12 mouse cellular contexts compared by ENCODE assay signal in the genomic region with DNA sequence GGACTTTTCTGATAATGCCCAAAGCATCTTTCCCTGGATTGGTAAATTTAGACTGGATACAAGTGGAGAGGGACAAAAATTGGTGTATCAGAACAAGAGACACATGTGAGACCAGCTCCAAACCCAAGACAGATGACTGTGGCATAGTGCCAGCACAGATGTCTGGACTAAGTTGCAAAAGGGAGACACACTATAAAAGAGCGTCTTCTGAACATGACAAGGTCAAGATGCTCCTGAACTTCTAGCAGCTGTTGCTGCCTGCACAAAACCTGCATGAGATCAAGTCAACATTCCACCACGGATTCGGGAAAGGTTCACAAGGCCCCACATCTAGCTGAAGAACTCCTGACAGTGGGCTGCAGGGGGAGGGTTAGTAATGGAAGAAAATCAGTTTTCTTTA.
A peak's percentile ranks its signal among the peaks of the same experiment; 100 is the strongest.
DNase-seq lines count a peak whose midpoint lies in the region; ATAC-seq and TF ChIP-seq lines count a peak whose summit lies in the region.
"Had no signal": no experiment of that assay in that cellular context is flagged by ENCODE, and none has a peak within 500 bp of the region (broad histone marks: within the 10 kb centered on the region; RNA-seq: fewer than 3 reads in every experiment).

No protein-coding gene starts in this region.

- 29% methylated on average over 3 of the region's 3 CpGs for WGBS in intestine, embryonic 14.5 days
- WGBS in intestine, postnatal 0 days: 50% methylated on average over 3 of the region's 3 CpGs
- WGBS in thymus, adult 2 months: 87% methylated on average over 3 of the region's 3 CpGs

- H3K27ac ChIP-seq in intestine, embryonic 14.5 days (ENCODE audit: low read depth): no peak overlapping the region; the same call in 1 of the 2 replicates
- no peak overlapping the region for H3K27ac ChIP-seq in intestine, postnatal 0 days (ENCODE audit: low read depth, low read length)
- H3K27ac ChIP-seq in gastrocnemius, adult 2 months: no peak overlapping the region
- H3K27ac ChIP-seq in thymus, adult 2 months (ENCODE audit: control insufficient read depth, insufficient read depth, low read length): no peak overlapping the region

- no peak overlapping the region for H3K9ac ChIP-seq in intestine, embryonic 14.5 days (ENCODE audit: low read length)
- no peak overlapping the region for H3K9ac ChIP-seq in intestine, postnatal 0 days (ENCODE audit: low read depth, low read length)

- TF ChIP-seq POLR2A in thymus, adult 2 months (IDR thresholded peaks at IDR 0.05; ENCODE audit: control insufficient read depth, extremely low read depth, insufficient read depth, low read length, poor library complexity): no peak

- DNase-seq in intestine, embryonic 14.5 days (ENCODE audit: low spot score): peak; percentile 65
- DNase-seq in lung, postnatal 14 days: peak; percentile 24
- no peak for DNase-seq in lung, postnatal 4 days
- DNase-seq in gastrocnemius, adult 2 months: peak; percentile 52
- peak; percentile 56 to 65 for DNase-seq in kidney, postnatal 4 days
- DNase-seq in frontal cortex, adult 2 months (ENCODE audit: extremely low spot score in 1 of 2, low spot score in 1 of 2): no peak
- DNase-seq in thymus, adult 2 months: no peak
- DNase-seq: cerebellum, adult 11-12 months; layer of hippocampus, postnatal 36 days; left cerebral cortex, postnatal 4 days had no signal

- no peak for TF ChIP-seq CTCF in intestine, postnatal 0 days (IDR thresholded peaks at IDR 0.05; ENCODE audit: low read depth)
- no peak for TF ChIP-seq CTCF in gastrocnemius, adult 2 months (IDR thresholded peaks at IDR 0.05)
- no peak for TF ChIP-seq CTCF in thymus, adult 2 months (IDR thresholded peaks at IDR 0.05; ENCODE audit: borderline replicate concordance, control insufficient read depth, extremely low read depth, insufficient read depth, low read length, poor library complexity)

- intact Hi-C loops in gastrocnemius, adult 2 months (cut with DNase I): no loop called here

- H3K27me3 ChIP-seq in intestine, embryonic 14.5 days (replicated peaks; ENCODE audit: control insufficient read depth, insufficient read depth, low read length): no peaks in the 10 kb centered on the region
- no peaks in the 10 kb centered on the region for H3K27me3 ChIP-seq in intestine, postnatal 0 days (replicated peaks; ENCODE audit: control insufficient read depth, insufficient read depth, low read length)
- H3K27me3 ChIP-seq in thymus, adult 2 months (ENCODE audit: control insufficient read depth, insufficient read depth, low read length): no peaks in the 10 kb centered on the region

- peak; percentile 70; the same call in 1 of the 2 replicates for ATAC-seq in intestine, embryonic 14.5 days (replicated peaks; ENCODE audit: low FRiP score, low TSS enrichment, low read depth)
- no peak for ATAC-seq in intestine, postnatal 0 days
- ATAC-seq: forebrain, embryonic 16.5 days had no signal

- H3K36me3 ChIP-seq in intestine, embryonic 14.5 days (ENCODE audit: control insufficient read depth, insufficient read depth, low read length): no peaks in the 10 kb centered on the region
- no peaks in the 10 kb centered on the region for H3K36me3 ChIP-seq in intestine, postnatal 0 days (ENCODE audit: control insufficient read depth, insufficient read depth)
- no peaks in the 10 kb centered on the region for H3K36me3 ChIP-seq in thymus, adult 2 months (ENCODE audit: control insufficient read depth, insufficient read depth, low read length)

- no peak overlapping the region for H3K4me3 ChIP-seq in intestine, embryonic 14.5 days (ENCODE audit: low read depth, low read length)
- no peak overlapping the region for H3K4me3 ChIP-seq in intestine, postnatal 0 days (ENCODE audit: low read depth, low read length)
- no peak overlapping the region for H3K4me3 ChIP-seq in gastrocnemius, adult 2 months
- H3K4me3 ChIP-seq in thymus, adult 2 months (ENCODE audit: control insufficient read depth, insufficient read depth, low read length): no peak overlapping the region

- no peaks in the 10 kb centered on the region for H3K9me3 ChIP-seq in intestine, embryonic 14.5 days (ENCODE audit: control insufficient read depth, low read length)
- H3K9me3 ChIP-seq in intestine, postnatal 0 days (ENCODE audit: control insufficient read depth): no peaks in the 10 kb centered on the region

- H3K4me2 ChIP-seq in intestine, embryonic 14.5 days (ENCODE audit: low read length): no peak overlapping the region
- H3K4me2 ChIP-seq in intestine, postnatal 0 days (replicated peaks; ENCODE audit: low read depth): no peak overlapping the region

- peaks cover 4% of the 10 kb centered on the region; the same call in 1 of the 2 replicates for H3K4me1 ChIP-seq in intestine, embryonic 14.5 days (replicated peaks; ENCODE audit: control insufficient read depth, insufficient read depth, low read length)
- no peaks in the 10 kb centered on the region for H3K4me1 ChIP-seq in intestine, postnatal 0 days (replicated peaks; ENCODE audit: control insufficient read depth, insufficient read depth, low read length)
- no peaks in the 10 kb centered on the region for H3K4me1 ChIP-seq in thymus, adult 2 months (replicated peaks; ENCODE audit: control insufficient read depth, insufficient read depth, low read length)

Comparison
In these comparisons a context has a peak if more than half of its experiments do, and no peak if none do; other contexts are left out.
1. DNase-seq: peak in intestine, embryonic 14.5 days (single experiment), lung, postnatal 14 days (single experiment), gastrocnemius, adult 2 months (single experiment) and kidney, postnatal 4 days (2 of 2); none in lung, postnatal 4 days (0 of 2), frontal cortex, adult 2 months (0 of 2) and thymus, adult 2 months (single experiment).